Mouse (Mus musculus): ENCODE results near the gene Slc31a1.
A peak's percentile ranks its signal among the peaks of the same experiment; 100 is the strongest.

Slc31a1 gene

GRCm38 (mm10) chr4:62362437-62362836 is 1.9 kb downstream of the Slc31a1 start:
- peak; percentile 19 to 49 for DNase-seq (ENCODE audit: low spot score in 2 of 2)

DNA sequence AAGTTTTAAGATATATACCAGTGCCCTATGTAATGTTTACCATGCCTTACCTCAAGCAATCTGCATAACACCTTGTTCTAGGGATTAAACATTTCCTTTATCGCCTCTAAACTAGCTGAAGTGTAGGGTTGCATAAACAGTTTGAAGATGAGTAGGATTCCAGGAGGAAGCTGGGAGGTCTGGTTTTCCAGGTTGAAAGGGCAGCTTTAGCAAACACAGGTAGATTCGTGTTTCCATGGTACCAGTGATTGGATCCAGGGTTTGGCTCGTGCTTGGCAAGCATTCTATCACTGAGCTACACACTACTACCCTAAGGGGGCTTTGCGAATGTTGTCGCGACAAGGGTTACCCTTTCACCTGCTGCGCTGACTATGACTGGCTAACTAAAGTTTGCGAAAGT is 3.8 kb downstream of the Slc31a1 start:
- no peak for DNase-seq (ENCODE audit: low spot score in 2 of 2)

- no peak for DNase-seq (ENCODE audit: low spot score in 2 of 2)
Measured at GRCm38 (mm10) chr4:62366291-62366690, 5.8 kb downstream of the Slc31a1 start.

- peak in 1 of 2 experiments; percentile 45 for DNase-seq (ENCODE audit: low spot score in 2 of 2)
Measured at GRCm38 (mm10) chr4:62367586-62367985, 7.1 kb downstream of the Slc31a1 start.

DNA sequence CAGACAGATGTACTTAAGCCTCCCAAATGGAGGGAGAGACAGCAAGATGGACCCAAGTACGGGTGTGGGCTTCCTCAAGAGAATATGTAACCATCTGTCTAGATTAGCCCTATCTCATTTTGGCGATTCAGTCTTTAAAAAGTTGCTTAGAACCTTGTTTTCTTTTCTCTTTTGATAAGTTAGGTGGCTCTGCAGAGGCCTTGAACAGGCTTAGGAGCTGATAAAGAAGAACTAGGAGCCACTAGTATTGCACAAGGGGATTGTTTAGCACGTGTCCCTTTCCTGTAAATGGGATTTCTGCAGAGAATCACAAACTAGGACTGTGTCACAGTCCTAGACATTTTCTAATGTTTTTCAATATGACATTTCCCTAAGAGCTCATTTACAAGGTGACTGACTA is 8.6 kb downstream of the Slc31a1 start:
- DNase-seq (ENCODE audit: low spot score in 2 of 2), result no peak

DNA sequence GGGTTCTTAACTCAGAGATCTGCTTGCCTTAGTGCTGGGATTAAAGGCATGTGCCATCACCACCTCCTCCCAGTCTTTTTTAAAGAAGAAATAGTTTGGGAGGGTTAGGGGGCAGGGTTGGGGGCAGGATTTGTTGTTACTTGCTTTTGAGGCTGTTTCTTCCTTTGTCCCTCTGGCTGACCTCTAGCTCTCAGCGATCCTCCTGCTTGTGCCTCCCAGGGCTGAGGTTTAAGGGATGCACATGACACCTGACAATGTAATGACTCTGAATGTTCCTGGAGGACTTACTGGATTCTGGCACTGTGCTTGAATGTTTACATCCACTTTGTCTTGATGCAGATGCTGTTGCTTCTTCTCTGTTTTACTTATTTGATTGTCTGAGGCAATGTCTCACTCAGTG is 11.9 kb downstream of the Slc31a1 start:
- no peak for DNase-seq (ENCODE audit: low spot score in 2 of 2)

- DNase-seq (ENCODE audit: low spot score in 2 of 2), result no peak
Measured at GRCm38 (mm10) chr4:62372818-62373520, 12.4 kb downstream of the Slc31a1 start.

DNA sequence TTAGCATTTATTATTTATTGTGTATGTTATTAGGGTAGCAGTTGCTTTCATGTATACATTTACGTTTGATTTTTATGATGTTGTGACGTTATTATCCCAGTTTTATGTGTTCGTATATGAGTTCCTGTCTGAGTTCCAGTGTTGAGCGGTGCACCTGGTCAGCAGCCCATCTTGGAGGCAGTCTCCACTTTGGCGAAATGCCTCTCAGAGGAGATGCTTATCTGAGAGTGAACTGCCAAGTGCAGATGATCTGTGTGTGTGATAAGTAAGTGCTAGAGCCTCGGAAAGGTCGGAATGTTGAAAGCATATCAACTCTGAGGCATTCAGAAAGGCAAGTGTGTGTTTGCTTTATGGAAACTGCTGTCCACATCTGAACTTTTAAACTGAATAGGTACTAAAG is 13.1 kb downstream of the Slc31a1 start:
- DNase-seq (ENCODE audit: low spot score in 2 of 2), result no peak

DNA sequence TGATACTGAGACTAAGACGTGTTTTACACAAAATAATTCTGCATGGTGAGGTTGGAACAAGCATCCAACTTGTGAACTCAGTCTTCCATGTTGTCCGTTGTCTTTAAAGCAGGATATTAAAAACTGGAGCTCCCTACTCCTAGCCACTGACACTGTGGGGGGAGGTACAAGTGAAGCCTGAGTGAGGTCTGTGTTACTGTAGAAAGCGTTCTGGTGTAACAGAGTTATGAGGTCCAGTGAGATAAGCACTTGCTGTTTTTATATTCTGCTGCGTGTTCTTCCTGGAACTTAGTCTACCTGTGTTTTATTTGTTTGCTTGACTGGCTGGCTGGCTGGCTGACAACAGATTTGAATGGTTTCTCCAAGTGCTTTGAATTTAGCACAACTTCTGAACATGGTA is 13.8 kb downstream of the Slc31a1 start:
- no peak for DNase-seq (ENCODE audit: low spot score in 2 of 2)

DNA sequence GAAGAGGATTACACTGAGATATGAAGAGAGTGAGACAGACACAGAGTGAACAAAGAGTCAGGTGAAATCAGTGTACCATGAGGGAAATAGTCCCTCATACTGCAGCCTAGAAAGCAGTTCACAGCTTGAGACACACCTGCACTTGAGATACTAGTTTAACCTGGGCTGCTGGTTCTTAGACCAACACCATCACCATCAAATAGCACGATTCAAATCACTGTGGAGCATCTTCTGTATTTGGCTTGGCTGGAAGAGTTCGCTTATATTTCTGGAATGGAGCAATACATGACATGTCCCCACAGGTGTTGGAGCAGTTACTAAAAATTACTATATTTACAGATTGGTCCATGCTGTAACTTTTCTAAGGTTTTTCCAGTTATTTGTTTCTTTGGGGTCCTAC is 15.6 kb downstream of the Slc31a1 start:
- no peak for DNase-seq (ENCODE audit: low spot score in 2 of 2)

GRCm38 (mm10) chr4:62379724-62380381 is 19.3 kb downstream of the Slc31a1 start:
- DNase-seq (ENCODE audit: low spot score in 2 of 2), result no peak

GRCm38 (mm10) chr4:62383207-62383606 is 22.7 kb downstream of the Slc31a1 start:
- DNase-seq (ENCODE audit: low spot score in 2 of 2), result no peak

DNA sequence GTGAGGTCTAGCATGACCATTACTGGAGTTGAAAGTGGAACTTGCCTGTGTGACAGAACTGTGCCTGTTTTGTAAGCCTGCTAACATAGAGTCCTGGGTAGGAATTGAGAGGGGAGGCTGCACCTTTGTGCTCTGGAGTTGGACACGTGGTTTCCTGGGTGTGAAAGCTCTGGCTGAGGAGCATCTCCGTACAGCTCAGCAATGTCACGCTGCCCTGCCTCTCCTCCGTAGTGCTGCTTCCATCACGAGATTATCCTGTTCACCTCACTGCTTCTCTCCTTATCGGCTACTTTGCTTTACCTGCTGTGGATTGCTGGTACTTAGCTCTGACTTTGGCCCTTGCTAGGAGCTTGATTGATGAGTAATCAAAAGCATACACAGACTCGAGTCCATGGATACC is 23.2 kb downstream of the Slc31a1 start:
- DNase-seq (ENCODE audit: low spot score in 2 of 2), result no peak

DNA sequence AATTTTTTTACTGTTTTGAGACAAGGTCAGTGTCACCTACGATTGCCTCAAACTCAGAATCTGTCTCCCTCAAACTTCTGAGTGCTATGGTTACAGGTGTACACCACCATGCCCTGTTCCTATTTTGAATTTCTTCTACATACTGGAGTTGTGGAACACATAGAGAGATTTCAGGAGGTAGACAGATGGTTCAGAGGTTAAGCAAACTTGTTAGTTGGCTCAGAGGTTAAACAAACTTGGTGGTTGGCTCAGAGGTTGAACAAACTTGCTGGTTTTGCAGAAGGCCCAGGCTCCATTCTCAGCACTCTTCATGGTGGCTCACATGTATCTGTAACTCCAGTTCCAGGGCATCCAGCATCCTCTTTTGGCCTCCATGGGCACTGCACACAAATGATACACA is 23.6 kb downstream of the Slc31a1 start:
- DNase-seq (ENCODE audit: low spot score in 2 of 2), result no peak

DNA sequence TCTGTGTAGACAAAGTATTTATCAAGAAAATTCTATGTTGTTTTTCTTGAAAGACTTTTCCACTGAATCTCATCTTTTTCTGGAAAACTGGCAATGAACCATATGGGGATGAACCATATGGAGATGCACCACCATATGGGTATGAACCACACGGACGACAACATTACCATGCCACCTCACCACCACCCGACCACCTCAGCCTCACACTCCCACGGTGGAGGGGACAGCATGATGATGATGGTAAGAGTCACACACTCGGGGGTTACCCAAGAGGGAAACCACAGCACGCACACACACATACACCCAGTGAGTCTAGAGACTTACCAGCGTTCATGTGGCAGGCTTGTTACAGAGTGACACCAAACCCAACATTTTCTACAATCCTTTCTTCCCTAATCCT is 24.9 kb downstream of the Slc31a1 start:
- no peak for DNase-seq (ENCODE audit: low spot score in 2 of 2)

- no peak for DNase-seq (ENCODE audit: low spot score in 2 of 2)
Measured at GRCm38 (mm10) chr4:62389592-62390512, 29.3 kb downstream of the Slc31a1 start.

- no peak for DNase-seq (ENCODE audit: low spot score in 2 of 2)
Measured at GRCm38 (mm10) chr4:62391892-62392291, 31.4 kb downstream of the Slc31a1 start.

DNA sequence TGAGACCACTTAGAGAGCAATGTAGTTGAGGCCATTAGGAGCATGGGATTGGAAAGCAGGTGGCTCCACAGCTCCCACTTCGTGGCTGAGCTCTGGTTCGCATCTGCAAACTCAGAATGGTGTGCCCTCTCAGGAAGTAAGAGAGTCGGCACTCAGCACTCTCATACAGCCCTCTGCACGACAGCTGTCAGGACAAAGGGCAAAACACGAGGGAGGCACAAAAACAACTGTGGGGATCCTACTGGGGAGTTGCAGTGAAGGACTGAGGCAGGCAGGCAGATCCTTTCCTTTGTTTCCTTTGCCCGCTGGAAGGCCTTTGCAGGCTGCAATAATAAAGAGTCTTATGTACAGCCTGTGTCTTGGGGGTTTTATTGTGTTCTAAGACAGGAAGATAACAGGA is 32.9 kb downstream of the Slc31a1 start:
- no peak for DNase-seq (ENCODE audit: low spot score in 2 of 2)

DNA sequence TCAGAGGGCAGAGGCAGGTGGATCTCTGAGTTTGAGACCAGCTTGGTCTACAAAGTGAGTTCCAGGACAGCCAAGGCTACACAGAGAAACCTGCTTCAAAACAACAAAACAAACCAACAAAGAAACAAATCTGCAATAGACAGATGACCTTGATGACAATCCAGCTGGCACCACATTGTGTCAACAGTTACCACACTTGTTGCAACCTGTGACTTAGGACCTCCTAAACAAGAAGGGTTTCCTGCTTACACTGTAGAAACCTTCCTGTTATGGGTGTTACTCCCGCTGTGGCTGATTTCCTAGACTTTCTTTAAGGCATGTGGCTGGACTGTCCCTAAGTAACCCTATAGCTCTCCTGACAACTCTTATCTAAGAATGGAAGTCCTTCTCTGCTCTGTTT is 35.3 kb downstream of the Slc31a1 start:
- DNase-seq (ENCODE audit: low spot score in 2 of 2), result no peak

- DNase-seq (ENCODE audit: low spot score in 2 of 2), result no peak
Measured at GRCm38 (mm10) chr4:62397616-62398365, 37.3 kb downstream of the Slc31a1 start.

GRCm38 (mm10) chr4:62398956-62399355 is 38.4 kb downstream of the Slc31a1 start:
- no peak for DNase-seq (ENCODE audit: low spot score in 2 of 2)

DNA sequence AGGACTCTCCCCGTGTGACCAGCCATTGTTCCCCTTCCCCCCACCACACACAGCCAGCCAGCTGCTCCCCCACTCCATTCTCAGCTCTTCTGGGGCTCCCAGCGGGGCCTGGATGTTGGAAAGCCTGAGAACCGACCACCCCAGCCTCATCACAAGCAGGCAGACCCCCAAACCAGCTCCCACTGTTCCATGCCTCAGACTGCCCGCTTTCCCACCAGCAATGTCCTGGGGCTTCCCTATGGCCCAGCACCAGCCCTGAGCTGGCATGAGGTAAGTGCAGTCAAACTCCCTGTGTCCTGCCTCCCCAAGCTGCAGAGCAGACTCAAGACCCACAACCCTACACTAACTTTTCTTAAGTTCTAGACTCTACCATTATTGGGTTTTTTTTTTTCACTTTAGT is 45.6 kb downstream of the Slc31a1 start:
- DNase-seq (ENCODE audit: low spot score in 2 of 2), result no peak

All from spleen, postnatal 36 days (tissue).